In genomic region chr15:27938886-27939285, GRCm38 (mm10) we compare ENCODE assay signal across 10 mouse cellular contexts.
DNase-seq lines count a peak whose midpoint lies in the region; ATAC-seq and TF ChIP-seq lines count a peak whose summit lies in the region.
"Had no signal": no experiment of that assay in that cellular context is flagged by ENCODE, and none has a peak within 500 bp of the region (broad histone marks: within the 10 kb centered on the region; RNA-seq: fewer than 3 reads in every experiment).

No protein-coding gene starts in this region.

- no peaks in the 10 kb centered on the region for H3K9me3 ChIP-seq in forebrain, embryonic 13.5 days (replicated peaks)
- H3K9me3 ChIP-seq in midbrain, embryonic 10.5 days (replicated peaks): no peaks in the 10 kb centered on the region
- H3K9me3 ChIP-seq: embryonic facial prominence, embryonic 12.5 days had no signal

- no peaks in the 10 kb centered on the region for H3K27me3 ChIP-seq in C2C12 (ENCODE audit: control insufficient read depth, insufficient read depth, insufficient read length)
- H3K27me3 ChIP-seq in forebrain, embryonic 13.5 days: no peaks in the 10 kb centered on the region
- H3K27me3 ChIP-seq in midbrain, embryonic 10.5 days (ENCODE audit: low read depth, poor library complexity, severe bottlenecking): peaks cover 28% of the 10 kb centered on the region
- H3K27me3 ChIP-seq: embryonic facial prominence, embryonic 12.5 days had no signal

- H3K36me3 ChIP-seq in C2C12 (ENCODE audit: control insufficient read depth, insufficient read depth): no peaks in the 10 kb centered on the region
- H3K36me3 ChIP-seq in forebrain, embryonic 13.5 days (ENCODE audit: poor library complexity, severe bottlenecking): no peaks in the 10 kb centered on the region
- H3K36me3 ChIP-seq in midbrain, embryonic 10.5 days: no peaks in the 10 kb centered on the region
- H3K36me3 ChIP-seq: embryonic facial prominence, embryonic 12.5 days had no signal

- H3K79me3 ChIP-seq in C2C12 (ENCODE audit: low read depth): peaks cover 68% of the 10 kb centered on the region

- ATAC-seq in forebrain, embryonic 13.5 days: peak; percentile 59
- ATAC-seq: liver, postnatal 0 days had no signal

- peak overlapping the region; percentile 67 for H3K4me2 ChIP-seq in forebrain, embryonic 13.5 days

- peaks cover 94% of the 10 kb centered on the region for H3K79me2 ChIP-seq in C2C12 (ENCODE audit: control insufficient read depth, insufficient read depth)

- peak overlapping the region; percentile 70 for H3K9ac ChIP-seq in forebrain, embryonic 13.5 days
- H3K9ac ChIP-seq: embryonic facial prominence, embryonic 12.5 days; liver, postnatal 0 days had no signal

- 19% methylated on average over 6 of the region's 6 CpGs for WGBS in forebrain, embryonic 13.5 days
- 58% methylated on average over 6 of the region's 6 CpGs for WGBS in midbrain, embryonic 10.5 days

- peak; percentile 76 for DNase-seq in cerebellum, adult 11 months
- no peak for DNase-seq in midbrain, embryonic 10.5 days (ENCODE audit: low spot score)
- no peak for DNase-seq in spleen, adult 12 weeks (ENCODE audit: low spot score)
- DNase-seq in right cerebral cortex, postnatal 14 days: no peak
- DNase-seq in right cerebral cortex, postnatal 36 days (ENCODE audit: low spot score in 2 of 2): no peak
- DNase-seq: kidney, postnatal 14 days; liver, postnatal 0 days had no signal

- peak overlapping the region; percentile 93 for H3K27ac ChIP-seq in forebrain, embryonic 13.5 days
- peak overlapping the region; percentile 87 for H3K27ac ChIP-seq in midbrain, embryonic 10.5 days (replicated peaks)
- H3K27ac ChIP-seq: embryonic facial prominence, embryonic 12.5 days had no signal

- no peak for TF ChIP-seq CTCF in C2C12 (IDR thresholded peaks at IDR 0.05; ENCODE audit: control insufficient read depth, insufficient read depth, insufficient read length)

- H3K4me1 ChIP-seq in forebrain, embryonic 13.5 days: peaks cover 79% of the 10 kb centered on the region
- H3K4me1 ChIP-seq in midbrain, embryonic 10.5 days: peaks cover 77% of the 10 kb centered on the region

- no peak overlapping the region for H3K4me3 ChIP-seq in C2C12 (ENCODE audit: insufficient read depth, poor library complexity, severe bottlenecking)
- no peak overlapping the region for H3K4me3 ChIP-seq in forebrain, embryonic 13.5 days
- peak overlapping the region; percentile 49; the same call in 1 of the 2 replicates for H3K4me3 ChIP-seq in midbrain, embryonic 10.5 days
- H3K4me3 ChIP-seq: embryonic facial prominence, embryonic 12.5 days had no signal

- peak overlapping the region; percentile 0 for H3ac ChIP-seq in C2C12 (ENCODE audit: control insufficient read depth, insufficient read length, low read depth)

TF ChIP-seq in C2C12, 6 proteins besides CTCF, POLR2A, EP300 and RAD21:
- TF ChIP-seq FOSL1 (IDR thresholded peaks at IDR 0.05; ENCODE audit: insufficient read depth, low read length, poor library complexity, severe bottlenecking) (no peak), USF1 (IDR thresholded peaks at IDR 0.05; ENCODE audit: low read depth) (no peak), CEBPB (IDR thresholded peaks at IDR 0.05; ENCODE audit: low read depth) (no peak), MYOG (IDR thresholded peaks at IDR 0.05; ENCODE audit: control insufficient read depth, extremely low read depth, insufficient read length) (no peak), MAX (IDR thresholded peaks at IDR 0.05) (no peak), MYOD1 (IDR thresholded peaks at IDR 0.05; ENCODE audit: control insufficient read depth, insufficient read length, low read depth) (no peak)
TF ChIP-seq in C2C12: peak in this region for 0.
